Mouse (Mus musculus) bone marrow, adult 2 months (tissue): Measurements from ENCODE around the gene Tenm3.

Experiments used
- CTCF ChIP-seq: fragments of 200-500 bp; IDR thresholded peaks from 2 replicates; pipeline ENCODE4 v1.5.1; 2011; ENCODE audit warnings: low read length, control low read depth; ENCODE audit not compliant: control insufficient read depth, insufficient read depth
- POLR2A ChIP-seq: fragments of 200-500 bp; IDR thresholded peaks from 2 replicates; pipeline ENCODE4 v1.6.1; 2011; ENCODE audit warnings: low read depth, mild to moderate bottlenecking, control low read depth, low read length, borderline replicate concordance; ENCODE audit not compliant: control insufficient read depth

GRCm38 (mm10) chr8:48638129-48638528, 205.6 kb downstream of the Tenm3 start:
- TF ChIP-seq POLR2A (no peak), CTCF (no peak)
